Mouse (Mus musculus) c-Kit-positive CD71-positive TER-119-negative erythroid progenitor cells, embryonic 14.5 days (primary cell): Measurements from ENCODE around the gene Olfr1444.

ENCODE experiments used
- DNase-seq: peaks from one replicate; pipeline ENCODE4 v3.0.0-alpha.2; 2013; ENCODE audit warnings: low read depth

Gene Olfr1444

DNA sequence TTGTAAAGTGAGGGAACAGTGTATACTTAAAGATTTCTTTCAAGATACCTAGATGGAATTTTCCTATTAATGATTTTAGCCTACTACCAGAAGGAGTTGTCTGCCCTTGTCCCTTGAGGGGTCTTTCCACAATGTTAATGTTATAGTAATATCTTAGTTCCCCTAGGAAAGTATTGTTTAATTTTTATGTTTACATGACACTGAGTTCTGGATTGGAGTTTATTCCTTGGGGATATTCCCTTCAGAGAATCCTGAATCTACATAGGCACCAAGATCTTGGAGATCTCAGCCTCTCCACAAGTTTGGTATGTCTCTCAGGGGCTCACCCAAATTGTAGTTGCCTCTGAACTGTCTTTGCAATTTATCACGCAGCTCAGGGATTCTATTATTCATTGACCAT is at the start of gene Olfr1444:
Gene Olfr1444, plus strand, starts transcription at position 301 of the 400 bp plus-strand sequence.
- no peak for DNase-seq

DNA sequence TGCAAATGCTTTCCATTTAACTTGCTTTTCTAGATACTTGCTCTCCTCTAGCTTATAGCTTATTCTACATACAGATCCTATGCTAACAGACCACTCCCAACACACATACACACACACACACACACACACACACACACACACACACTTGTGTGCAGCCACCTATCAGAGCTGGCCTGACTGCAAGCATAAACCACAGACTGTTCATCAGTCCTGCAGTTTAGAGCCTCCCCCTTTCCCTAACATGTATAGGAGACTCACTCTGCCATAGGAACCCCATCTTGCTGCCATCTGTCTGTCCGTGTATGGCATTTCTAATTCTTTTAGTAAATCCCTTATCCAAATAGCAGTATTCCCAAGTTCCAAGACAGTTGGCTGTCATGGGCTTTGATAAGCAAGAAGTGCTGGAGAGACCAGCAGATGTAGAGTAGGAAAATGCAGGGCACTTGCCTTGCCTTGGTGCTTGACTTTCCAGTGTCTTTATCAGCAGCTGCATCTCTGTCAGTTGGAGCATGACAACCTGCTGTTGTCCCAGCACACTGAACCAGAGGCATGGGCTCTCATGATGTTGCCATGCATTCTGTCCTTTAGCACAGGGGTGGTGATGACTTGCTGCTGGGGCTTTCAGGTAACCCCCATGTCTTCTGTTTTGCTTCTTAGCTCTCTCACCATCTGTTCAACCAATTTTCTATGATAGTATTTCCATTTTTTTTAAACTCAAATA is 44.3 kb upstream of the Olfr1444 start:
- no peak for DNase-seq

DNA sequence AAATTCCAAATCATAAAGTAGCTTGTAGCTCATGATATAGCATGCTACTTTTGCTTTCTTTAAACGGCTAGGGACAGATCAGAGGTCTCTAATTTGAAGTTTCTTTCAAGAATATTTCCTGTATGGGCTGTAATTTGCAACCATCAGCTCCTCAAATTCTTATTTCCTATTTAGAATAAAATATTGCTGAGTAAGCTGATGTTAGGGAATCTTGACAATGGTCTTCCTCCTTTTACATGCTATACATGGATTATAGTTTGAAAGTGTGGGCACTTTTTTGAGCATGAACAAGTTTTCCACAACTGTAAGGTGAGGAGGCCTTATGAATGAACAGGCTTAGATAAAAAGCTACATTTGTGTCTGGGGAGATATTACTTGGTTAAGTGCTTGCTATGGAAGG is 43.2 kb upstream of the Olfr1444 start:
- no peak for DNase-seq

DNA sequence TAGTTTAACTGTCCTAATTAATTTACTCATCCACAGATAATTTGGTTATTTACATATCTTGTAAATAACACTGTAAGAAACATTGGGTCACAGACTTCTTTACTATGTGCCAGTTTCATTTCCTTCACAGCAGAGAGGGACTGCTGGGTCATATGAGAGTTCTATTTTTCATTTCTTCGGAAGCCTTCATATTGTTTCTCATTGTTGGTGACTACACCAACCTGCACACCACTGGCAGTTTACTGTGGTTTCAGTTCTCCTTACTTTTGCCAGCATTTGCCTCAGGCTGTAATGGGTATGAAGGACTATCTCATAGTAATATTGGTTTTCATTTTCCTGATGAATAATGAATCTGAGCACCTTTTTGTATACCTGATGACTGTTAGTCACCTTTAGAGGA is 38.6 kb upstream of the Olfr1444 start:
- no peak for DNase-seq

DNA sequence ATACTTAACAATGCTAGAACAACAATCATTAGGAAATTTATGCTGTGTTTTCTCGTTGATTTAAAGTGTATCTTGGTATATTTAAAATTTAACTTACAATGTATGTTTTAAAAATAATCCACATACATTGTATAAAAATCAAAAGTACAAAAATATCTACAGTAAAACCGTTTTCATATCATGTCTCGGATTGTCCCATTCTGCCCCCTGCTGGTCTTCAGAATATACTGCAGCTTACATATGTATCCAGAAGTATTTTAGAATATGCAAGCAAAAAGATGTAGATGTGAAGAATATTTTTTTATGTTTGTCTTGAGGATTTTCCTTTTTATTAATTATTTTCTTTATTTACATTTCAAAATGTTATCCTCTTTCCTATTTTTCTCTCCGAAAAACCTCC is 36.7 kb upstream of the Olfr1444 start:
- peak; percentile 48 for DNase-seq

DNA sequence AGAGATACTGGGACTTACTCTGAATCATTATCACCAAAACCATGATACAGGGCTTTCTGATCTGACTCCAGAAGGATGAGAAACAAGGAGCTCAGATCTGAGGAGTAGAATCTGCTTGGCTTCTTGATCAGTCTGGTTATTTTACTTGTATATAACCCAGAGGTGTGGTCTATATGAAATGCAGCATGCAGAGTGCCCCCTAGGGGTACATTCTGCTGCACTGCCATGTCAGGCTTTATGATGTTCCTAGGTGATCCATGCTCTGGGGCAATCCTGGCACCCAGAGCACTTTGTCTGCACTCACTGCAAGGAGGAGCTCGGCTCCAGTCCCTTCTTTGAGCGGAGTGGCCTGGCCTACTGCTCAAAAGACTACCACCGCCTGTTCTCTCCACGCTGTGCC is 32.5 kb upstream of the Olfr1444 start:
- no peak for DNase-seq

DNA sequence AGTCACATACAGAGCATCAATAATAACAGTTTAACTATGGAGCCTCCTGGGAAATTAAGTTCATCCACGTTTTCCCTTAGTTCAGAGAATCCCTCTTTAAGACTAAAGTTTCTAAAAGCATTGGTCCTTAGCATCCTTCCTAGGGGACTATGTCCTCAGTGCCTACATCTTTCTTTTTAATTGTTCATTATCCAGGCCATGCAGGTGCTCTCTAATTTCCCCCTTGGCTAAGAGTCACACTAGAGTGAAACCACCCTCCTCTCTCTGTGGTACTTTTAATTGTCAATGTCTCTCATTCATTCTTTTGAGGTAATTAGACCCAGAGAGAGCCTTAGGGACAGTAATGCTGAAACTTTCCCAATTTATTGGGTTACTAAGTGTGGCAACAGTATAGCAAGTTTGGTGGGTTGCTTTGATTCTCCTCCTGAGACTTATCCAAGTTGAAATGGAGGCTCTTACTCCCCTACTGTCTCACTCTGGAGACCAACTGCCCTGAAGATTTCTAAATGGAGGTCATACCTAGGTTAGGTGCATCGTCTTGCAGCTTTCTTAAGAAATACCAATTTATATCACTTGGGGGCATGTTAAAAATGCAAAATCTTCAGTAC is 26.2 kb upstream of the Olfr1444 start:
- no peak for DNase-seq

DNA sequence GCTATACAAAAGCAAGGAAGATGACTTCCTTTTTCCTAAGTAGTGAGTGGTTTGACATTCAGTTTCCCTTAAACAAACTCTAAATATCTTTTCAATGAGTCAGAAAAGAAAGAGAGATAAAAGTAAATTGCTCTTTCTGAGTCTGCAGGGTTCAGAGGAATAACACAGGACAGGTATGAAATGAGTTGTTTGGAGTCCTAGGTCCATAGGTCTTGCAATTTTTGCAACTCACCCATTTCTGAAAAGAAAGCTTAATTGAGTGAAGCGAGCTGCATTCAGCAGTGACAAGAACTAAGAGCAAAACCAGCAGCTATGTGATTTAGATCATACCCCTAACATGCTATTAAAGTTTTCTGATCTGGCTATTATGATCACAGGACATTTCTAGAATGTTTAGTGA is 25.5 kb upstream of the Olfr1444 start:
- DNase-seq, result no peak

DNA sequence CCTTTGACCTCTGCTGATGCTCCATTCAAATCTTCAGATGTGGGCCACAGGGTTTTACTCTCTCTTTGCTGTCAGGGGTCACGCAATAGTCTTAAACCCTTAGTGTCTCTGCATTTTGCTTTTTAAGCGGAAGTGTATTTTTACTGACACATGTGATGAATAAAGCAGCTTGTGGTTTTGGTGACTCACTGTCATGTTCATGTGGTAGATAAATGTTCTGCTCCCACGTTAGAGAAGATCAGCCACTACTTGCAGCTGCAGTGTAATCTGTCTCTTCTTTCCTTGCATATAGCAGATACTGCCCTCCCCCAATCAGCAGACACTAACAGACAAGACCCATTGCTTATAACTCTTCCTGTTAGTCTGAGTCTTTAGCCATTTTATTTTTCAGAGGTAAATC is 23.5 kb upstream of the Olfr1444 start:
- peak; percentile 39 for DNase-seq

DNA sequence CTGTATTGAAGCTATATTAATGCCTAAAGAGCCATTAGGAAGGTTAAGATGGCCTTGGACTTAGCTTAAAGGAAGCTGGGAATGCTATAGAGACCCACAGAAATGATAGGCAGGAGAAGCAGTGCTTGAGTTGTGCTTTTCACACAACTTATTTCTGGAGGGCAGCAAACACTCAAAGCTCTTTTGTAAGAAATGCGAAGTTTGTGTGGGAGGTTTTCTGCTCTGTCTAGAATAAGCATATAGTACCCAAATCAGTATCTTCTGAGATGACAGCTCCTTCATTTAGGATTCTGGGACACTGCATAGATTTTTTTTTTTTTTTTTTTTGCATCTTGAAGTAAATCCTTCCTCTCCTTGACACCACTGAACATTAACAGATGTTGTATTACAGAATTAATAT is 18.6 kb upstream of the Olfr1444 start:
- DNase-seq, result no peak

DNA sequence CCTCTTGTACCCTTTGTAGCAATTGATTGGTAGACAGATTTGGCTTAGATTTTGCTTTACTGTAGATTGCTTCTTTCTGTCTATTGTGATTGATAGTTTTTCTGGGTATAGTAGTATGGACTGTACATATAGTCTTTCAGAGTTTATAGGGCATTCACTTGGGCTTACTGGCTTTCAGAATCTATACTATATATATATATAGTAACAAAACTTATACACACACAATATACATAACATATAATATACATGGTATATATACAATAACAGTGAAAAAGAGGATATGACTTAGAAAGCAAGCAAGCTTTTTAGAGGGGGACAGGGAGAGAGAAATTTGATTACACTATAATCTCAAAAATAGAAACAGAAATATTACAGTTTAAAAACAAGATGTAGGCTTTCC is 10.7 kb upstream of the Olfr1444 start, which contains the start of gene Gm5244:
Gene Gm5244, plus strand, starts transcription at position 301 of the 400 bp plus-strand sequence.
- no peak for DNase-seq

DNA sequence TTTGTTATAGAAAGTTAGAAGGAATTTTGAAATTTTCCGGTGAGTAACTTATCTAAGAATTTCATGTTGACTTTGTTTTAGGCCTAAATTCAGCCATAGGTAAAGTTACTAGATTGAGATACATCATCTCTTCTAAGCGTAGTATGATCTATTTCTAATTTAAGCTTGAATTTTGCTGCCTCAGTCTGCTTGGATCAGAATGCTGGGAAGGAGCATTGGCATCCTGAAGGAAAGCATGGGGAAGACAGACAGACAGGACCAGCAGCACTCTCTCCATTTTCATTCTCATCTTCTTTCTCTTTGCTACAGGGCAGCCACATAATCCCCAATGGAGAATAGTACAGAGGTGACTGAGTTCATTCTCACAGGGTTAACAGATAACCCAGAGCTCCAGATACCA is 26.5 kb downstream of the Olfr1444 start, which contains the start of gene Olfr1445:
Gene Olfr1445, plus strand, starts transcription at position 301 of the 400 bp plus-strand sequence.
- DNase-seq, result no peak

DNA sequence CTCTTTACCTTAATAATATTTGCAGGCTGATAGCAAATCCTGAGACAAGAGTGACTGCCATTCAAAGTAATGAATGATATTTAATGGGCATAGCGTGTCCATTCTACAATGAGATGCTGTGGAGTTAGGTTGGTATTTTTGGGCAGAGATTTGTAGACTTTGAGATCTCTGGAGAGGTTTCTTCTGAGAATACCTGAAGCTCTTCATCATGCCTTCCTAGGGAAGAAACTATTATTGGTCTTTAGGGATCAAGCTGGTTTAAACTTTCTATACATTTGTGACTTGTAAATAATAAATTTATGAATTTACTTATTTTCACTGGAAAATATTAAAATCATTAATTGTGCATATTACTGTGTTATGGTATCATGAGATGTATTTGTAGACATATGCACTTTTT is 36.3 kb downstream of the Olfr1444 start, which contains the start of gene Olfr1446:
Gene Olfr1446, minus strand, starts transcription at position 101 of the 400 bp plus-strand sequence.
- DNase-seq, result no peak

DNA sequence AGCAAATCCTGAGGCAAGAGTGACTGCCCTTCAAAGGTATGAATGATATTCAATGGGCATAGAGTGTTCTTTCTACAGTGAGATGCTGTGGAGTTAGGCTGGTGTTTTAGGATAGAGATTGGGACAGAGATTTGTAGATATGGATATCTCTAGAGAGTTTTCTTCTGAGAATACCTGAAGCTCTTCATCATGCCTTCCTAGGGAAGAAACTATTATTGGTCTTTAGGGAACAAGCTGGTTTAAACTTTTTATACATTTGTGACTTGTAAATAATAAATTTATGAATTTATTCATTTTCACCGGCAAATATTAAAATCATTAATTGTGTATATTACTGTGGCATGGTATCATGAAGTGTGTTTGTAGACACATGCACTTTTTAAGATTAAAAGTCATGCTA is 46.6 kb downstream of the Olfr1444 start, which contains the start of gene Olfr1447:
Gene Olfr1447, minus strand, starts transcription at position 101 of the 400 bp plus-strand sequence.
- no peak for DNase-seq
